Mouse (Mus musculus): Measurements from ENCODE around the gene Tmem270.
A peak's percentile ranks its signal among the peaks of the same experiment; 100 is the strongest.

DNA sequence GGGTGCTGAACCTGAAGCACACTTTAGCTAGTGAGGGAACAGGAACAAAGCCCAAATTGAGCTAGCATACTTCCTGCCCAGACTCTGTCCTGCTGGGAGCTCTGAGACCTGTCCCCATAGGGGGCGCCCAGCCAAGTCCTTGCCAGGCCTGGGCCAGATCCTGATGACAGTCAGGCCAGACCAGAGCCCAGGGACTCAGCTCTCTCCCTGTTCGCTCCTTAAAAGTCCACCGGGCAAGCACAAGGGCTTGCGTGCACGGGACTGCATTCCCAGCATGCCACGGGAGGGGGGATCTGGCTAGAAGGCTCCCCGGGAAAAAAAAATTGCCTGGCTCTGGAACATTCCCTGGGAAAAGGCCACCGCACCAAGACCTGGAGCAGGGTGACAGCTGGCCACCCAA lies 41.4 kb downstream of the Tmem270 start:
- TF ChIP-seq EP300 (IDR thresholded peaks at IDR 0.05; ENCODE audit: insufficient read depth, low read depth, low read length) (peak; percentile 83), POLR2A (IDR thresholded peaks at IDR 0.05; ENCODE audit: insufficient read depth, low read depth, low read length) (no peak)

Data from heart, adult 2 months (tissue).